Mouse (Mus musculus) kidney, embryonic 14.5 days (tissue): ENCODE results near the gene Lama2. TPM values are rescaled to one million over a fixed set of nuclear protein-coding genes. Genes with fewer than 3 reads are reported as not detected.

ENCODE experiments used
- ATAC-seq: fragments of 200-750 bp; cut with Nextera tagmentation; 2 replicates; pipeline ENCODE4 v1.8.0; 2017; ENCODE audit warnings: moderate number of reproducible peaks, mild to moderate bottlenecking, moderate TSS enrichment, moderate library complexity; ENCODE audit not compliant: low FRiP score, low TSS enrichment
- H3K27ac ChIP-seq: fragments of 300-500 bp; sonication (generic); 2 replicates; pipeline ENCODE4 v1.5.1; 2014; ENCODE audit warnings: low read depth, mild to moderate bottlenecking, low read length, moderate library complexity, mixed read lengths
- H3K27me3 ChIP-seq: fragments of 300-500 bp; sonication (generic); 2 replicates; pipeline ENCODE4 v1.6.1; 2014; ENCODE audit warnings: mild to moderate bottlenecking, low read length; ENCODE audit not compliant: control insufficient read depth, insufficient read depth
- H3K36me3 ChIP-seq: fragments of 300-500 bp; sonication (generic); 2 replicates; pipeline ENCODE4 v1.6.1; 2014; ENCODE audit warnings: low read length, mixed read lengths; ENCODE audit not compliant: control insufficient read depth, insufficient read depth
- H3K4me1 ChIP-seq: fragments of 300-500 bp; sonication (generic); 2 replicates; pipeline ENCODE4 v1.6.1; 2014; ENCODE audit warnings: low read length, mixed read lengths; ENCODE audit not compliant: control insufficient read depth, insufficient read depth
- H3K4me2 ChIP-seq: fragments of 300-500 bp; sonication (generic); replicated peaks from 2 replicates; pipeline ENCODE4 v1.6.1; 2014; ENCODE audit warnings: low read depth, mild to moderate bottlenecking, low read length
- H3K4me3 ChIP-seq: fragments of 300-500 bp; sonication (generic); 2 replicates; pipeline ENCODE4 v1.5.1; 2014; ENCODE audit warnings: mild to moderate bottlenecking, low read length
- H3K9ac ChIP-seq: fragments of 300-500 bp; sonication (generic); 2 replicates; pipeline ENCODE4 v1.6.1; 2014; ENCODE audit warnings: low read depth, mild to moderate bottlenecking, low read length, moderate library complexity
- H3K9me3 ChIP-seq: fragments of 300-500 bp; sonication (generic); 2 replicates; pipeline ENCODE4 v1.6.1; 2016; ENCODE audit warnings: low read length; ENCODE audit not compliant: control insufficient read depth
- WGBS: fragments of 180-500 bp; shearing (Covaris S2); extraction: QIAGEN DNeasy Blood & Tissue Kit; methylation state at CpG from one replicate; pipeline ENCODE4 v1.1.7; 2014; 5-methylcytosine and 5-hydroxymethylcytosine counted together
- polyA plus RNA-seq: library from polyadenylated mRNA; unstranded; fragments of >200 nt; fragmentation: Nextera tagmentation; extraction: Ambion mirVana; gene quantifications from 2 replicates; pipeline ENCODE4 v1.2.1, GENCODE M21; 2014

The Lama2 gene
- polyA plus RNA-seq, 1 experiment from 2014 or later: 18.1 TPM

GRCm38 (mm10) chr10:27222639-27223315 lies 396.8 kb downstream of the Lama2 start:
- ATAC-seq: peak; percentile 57; the same call in 1 of the 2 replicates
- no peaks in the 10 kb centered on the region for H3K9me3 ChIP-seq
- H3K36me3 ChIP-seq: no peaks in the 10 kb centered on the region
- H3K4me2 ChIP-seq: no peak overlapping the region
- no peak overlapping the region for H3K4me3 ChIP-seq
- WGBS: 75% methylated on average over 6 of the region's 6 CpGs
- no peaks in the 10 kb centered on the region for H3K27me3 ChIP-seq
- H3K27ac ChIP-seq: no peak overlapping the region
- H3K9ac ChIP-seq: no peak overlapping the region
- H3K4me1 ChIP-seq: peaks cover 6% of the 10 kb centered on the region; the same call in 1 of the 2 replicates

DNA sequence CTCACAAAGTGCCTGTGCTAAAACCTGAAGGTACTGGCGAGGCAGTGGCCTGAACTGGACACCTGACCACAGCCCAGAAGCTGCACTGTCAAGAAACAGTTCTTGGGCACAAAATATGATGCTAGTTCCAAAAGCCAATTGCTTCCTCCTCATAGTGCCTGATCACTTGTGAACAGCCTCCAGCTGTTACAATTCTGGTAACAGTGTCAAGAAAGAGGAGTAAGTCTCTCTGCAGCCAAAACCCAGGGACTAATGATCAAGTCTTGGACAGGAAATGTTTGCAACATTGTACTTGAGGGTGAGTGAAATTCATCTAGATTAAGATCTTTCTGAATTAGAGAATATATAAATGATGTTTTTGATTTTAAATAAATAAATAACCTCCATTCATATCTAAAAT lies 399.9 kb downstream of the Lama2 start:
- H3K4me2 ChIP-seq: no peak overlapping the region
- no peaks in the 10 kb centered on the region for H3K9me3 ChIP-seq
- no peak overlapping the region for H3K9ac ChIP-seq
- peaks cover 6% of the 10 kb centered on the region; the same call in 1 of the 2 replicates for H3K4me1 ChIP-seq
- H3K27ac ChIP-seq: no peak overlapping the region
- H3K27me3 ChIP-seq: no peaks in the 10 kb centered on the region
- no peak overlapping the region for H3K4me3 ChIP-seq
- WGBS: 57% methylated on average over 1 of the region's 1 CpGs
- no peak for ATAC-seq
- H3K36me3 ChIP-seq: no peaks in the 10 kb centered on the region

GRCm38 (mm10) chr10:27207320-27207719 lies 412.2 kb downstream of the Lama2 start:
- Histone ChIP-seq H3K4me1 (no peaks in the 10 kb centered on the region), H3K4me3 (no peak overlapping the region), H3K36me3 (no peaks in the 10 kb centered on the region), H3K9ac (no peak overlapping the region), H3K9me3 (no peaks in the 10 kb centered on the region), H3K4me2 (no peak overlapping the region), H3K27ac (no peak overlapping the region), H3K27me3 (no peaks in the 10 kb centered on the region; the same call in 1 of the 2 replicates)
- ATAC-seq: no peak
- WGBS: 20% methylated on average over 12 of the region's 12 CpGs

- H3K9ac ChIP-seq: no peak overlapping the region
- no peak for ATAC-seq
- H3K4me1 ChIP-seq: no peaks in the 10 kb centered on the region
- H3K4me2 ChIP-seq: no peak overlapping the region
- no peaks in the 10 kb centered on the region for H3K36me3 ChIP-seq
- 53% methylated on average over 1 of the region's 1 CpGs for WGBS
- no peaks in the 10 kb centered on the region for H3K9me3 ChIP-seq
- no peak overlapping the region for H3K27ac ChIP-seq
- H3K27me3 ChIP-seq: no peaks in the 10 kb centered on the region
- H3K4me3 ChIP-seq: no peak overlapping the region
Observed at GRCm38 (mm10) chr10:27198443-27198842, 421.1 kb downstream of the Lama2 start.

- no peaks in the 10 kb centered on the region for H3K9me3 ChIP-seq
- H3K27me3 ChIP-seq: no peaks in the 10 kb centered on the region
- ATAC-seq: no peak
- H3K9ac ChIP-seq: no peak overlapping the region
- H3K4me3 ChIP-seq: no peak overlapping the region
- H3K4me1 ChIP-seq: no peaks in the 10 kb centered on the region
- H3K4me2 ChIP-seq: no peak overlapping the region
- WGBS: 91% methylated on average over 8 of the region's 8 CpGs
- no peaks in the 10 kb centered on the region for H3K36me3 ChIP-seq
- H3K27ac ChIP-seq: no peak overlapping the region
Observed at GRCm38 (mm10) chr10:27193986-27194908, 425.3 kb downstream of the Lama2 start.

GRCm38 (mm10) chr10:27188630-27189365 lies 430.8 kb downstream of the Lama2 start:
- Histone ChIP-seq H3K27ac (no peak overlapping the region), H3K4me2 (no peak overlapping the region), H3K27me3 (no peaks in the 10 kb centered on the region), H3K36me3 (no peaks in the 10 kb centered on the region), H3K4me3 (no peak overlapping the region), H3K9me3 (no peaks in the 10 kb centered on the region), H3K4me1 (no peaks in the 10 kb centered on the region), H3K9ac (no peak overlapping the region)
- WGBS: 79% methylated on average over 9 of the region's 9 CpGs
- no peak for ATAC-seq

DNA sequence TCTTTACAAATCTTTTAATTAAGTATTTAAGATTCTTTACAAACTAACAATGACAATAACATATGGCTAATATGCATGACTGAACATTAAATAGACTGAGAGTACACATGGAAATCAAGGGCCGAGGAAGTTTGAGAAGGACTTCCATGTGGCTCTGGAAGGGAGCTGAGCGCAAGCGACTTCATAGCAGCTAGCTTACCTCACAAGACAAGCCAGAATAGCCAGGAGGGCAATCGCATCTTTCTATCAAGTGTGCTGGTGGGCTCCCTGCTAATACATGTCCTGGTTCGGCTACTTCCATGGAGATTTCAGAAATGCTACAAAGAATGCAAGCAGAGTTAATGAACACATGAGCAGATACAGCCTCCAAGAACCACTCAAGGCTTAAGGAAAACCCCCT lies 435.4 kb downstream of the Lama2 start:
- H3K9ac ChIP-seq: no peak overlapping the region
- WGBS: 83% methylated on average over 5 of the region's 5 CpGs
- H3K27me3 ChIP-seq: no peaks in the 10 kb centered on the region
- no peak overlapping the region for H3K27ac ChIP-seq
- no peaks in the 10 kb centered on the region for H3K36me3 ChIP-seq
- H3K4me2 ChIP-seq: no peak overlapping the region
- ATAC-seq: no peak
- no peaks in the 10 kb centered on the region for H3K4me1 ChIP-seq
- H3K4me3 ChIP-seq: no peak overlapping the region
- H3K9me3 ChIP-seq: no peaks in the 10 kb centered on the region

DNA sequence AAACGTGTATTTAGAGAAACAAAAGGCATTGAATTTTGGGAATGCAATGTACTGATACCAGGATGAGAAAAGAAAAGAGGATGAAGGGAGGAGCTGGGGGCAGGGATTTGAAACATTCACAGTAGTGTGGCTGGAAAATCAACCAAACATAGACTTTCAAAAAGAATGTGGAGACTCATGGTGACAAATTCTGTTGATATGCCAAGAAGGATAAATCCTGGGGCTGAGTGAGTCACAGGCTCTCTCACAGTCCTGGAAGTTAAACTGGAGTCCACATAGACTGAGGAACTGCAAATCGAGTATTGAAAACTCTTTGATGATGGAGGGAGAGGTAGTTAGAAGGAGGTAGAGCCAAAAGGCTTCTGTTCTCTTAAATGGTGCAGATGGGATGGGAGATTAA lies 445.3 kb downstream of the Lama2 start:
- Histone ChIP-seq H3K4me3 (no peak overlapping the region), H3K36me3 (no peaks in the 10 kb centered on the region), H3K27ac (no peak overlapping the region), H3K9me3 (no peaks in the 10 kb centered on the region), H3K9ac (no peak overlapping the region), H3K27me3 (no peaks in the 10 kb centered on the region), H3K4me1 (no peaks in the 10 kb centered on the region), H3K4me2 (no peak overlapping the region)
- 77% methylated on average over 2 of the region's 2 CpGs for WGBS
- no peak for ATAC-seq
